Mouse (Mus musculus) heart, postnatal 25 days (tissue): ENCODE results near the gene Ghrh. TPM values are rescaled to one million over a fixed set of nuclear protein-coding genes. Genes with fewer than 3 reads are reported as not detected.

Source experiments
- DNase-seq: peaks from one replicate; pipeline ENCODE4 v3.0.0; 2022; ENCODE audit warnings: low spot score
- intact Hi-C: fragments of 180-260 bp; cut with DNase I; formaldehyde crosslinking; loops from one replicate; pipeline ENCODE4 v1.15.1; 2025
- total RNA-seq, 2 experiments: library from RNA; stranded (reverse); gene quantifications; 2 replicates each; pipeline ENCODE4 v1.2.3; 2021

The Ghrh gene
- total RNA-seq, 2 experiments from 2014 or later = not detected

- intact Hi-C loops = no loop called here
- DNase-seq = no peak
These were observed 36.2 kb downstream of the Ghrh start for GRCm38 (mm10) chr2:157310963-157311637.

DNA sequence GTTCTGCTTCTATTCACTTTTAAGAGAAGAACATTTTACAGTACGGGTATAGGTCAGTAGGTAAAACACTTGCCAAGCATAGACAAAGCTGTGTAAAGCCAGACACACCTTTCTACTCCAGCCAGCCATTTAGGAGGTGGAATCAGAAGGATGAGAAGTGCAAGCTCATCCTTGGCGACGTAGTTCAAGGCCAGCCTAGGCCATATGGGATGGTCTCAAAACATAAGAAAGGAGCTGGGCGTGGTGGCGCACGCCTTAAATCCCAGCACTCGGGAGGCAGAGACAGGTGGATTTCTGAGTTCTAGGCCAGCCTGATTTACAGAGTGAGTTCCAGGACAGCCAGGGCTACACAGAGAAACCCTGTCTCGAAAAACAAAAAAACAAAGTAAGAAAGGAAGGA, 37.7 kb downstream of the Ghrh start:
- DNase-seq = no peak
- intact Hi-C loops = no loop called here

DNA sequence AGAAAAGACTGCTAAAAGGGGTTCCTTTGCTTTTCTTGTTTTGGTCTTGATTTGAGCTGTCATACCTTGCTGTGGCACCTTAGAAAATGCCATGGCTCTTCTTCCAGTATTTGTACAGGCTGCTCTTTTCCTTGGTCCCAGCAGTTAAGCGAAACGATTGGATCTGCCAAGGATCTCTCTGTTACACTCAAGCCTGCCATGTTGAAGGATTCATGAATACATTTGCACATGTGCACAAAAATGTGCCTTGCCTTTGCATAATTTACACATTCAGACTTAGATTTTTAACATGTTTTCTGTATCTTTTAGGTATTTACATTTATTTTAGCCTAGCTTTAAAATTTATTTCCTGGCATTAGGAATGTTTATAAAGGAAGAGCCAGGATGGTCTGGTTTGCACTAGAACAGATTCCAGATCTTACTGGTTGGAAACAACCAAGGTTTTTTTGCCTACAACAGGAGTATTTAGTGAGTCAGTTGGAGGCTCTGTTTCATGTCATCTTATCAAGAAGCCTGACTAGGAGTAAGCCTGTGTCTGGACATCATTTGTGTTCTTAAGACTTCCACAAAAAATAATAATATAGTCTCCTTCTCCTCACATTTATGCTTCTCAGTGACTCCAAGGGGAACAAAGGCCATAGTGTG, 38.9 kb downstream of the Ghrh start:
- intact Hi-C loops = no loop called here
- DNase-seq = no peak

DNA sequence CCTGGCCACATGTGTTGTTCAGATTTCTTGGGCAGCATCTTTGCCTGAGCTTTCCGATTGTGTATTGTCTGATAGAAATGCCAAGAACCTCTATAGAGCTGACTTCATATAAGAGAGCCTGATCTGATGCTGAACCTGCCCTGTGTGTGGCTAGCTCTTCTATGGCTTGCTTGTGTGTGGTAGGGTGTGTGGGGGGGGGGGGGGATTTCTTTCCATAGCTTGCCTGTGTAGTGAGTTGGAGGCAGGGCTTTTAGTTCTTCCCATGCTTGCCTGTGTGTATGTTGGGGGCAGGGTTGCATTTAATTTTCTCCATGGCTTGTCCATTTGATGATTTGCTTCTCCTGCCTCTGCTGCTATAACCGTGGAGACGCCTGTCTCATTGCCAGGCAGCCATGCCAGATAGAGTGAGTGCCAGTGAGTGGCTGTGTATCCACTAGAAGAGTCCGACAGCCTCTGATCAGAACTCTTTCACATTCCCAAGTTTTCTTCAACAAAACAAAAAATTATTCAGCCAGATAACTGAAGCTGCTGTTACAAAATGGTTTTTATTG, 39.5 kb downstream of the Ghrh start:
- no peak for DNase-seq
- intact Hi-C loops = no loop called here

- DNase-seq = no peak
- intact Hi-C loops = no loop called here
These were observed 40.9 kb downstream of the Ghrh start for GRCm38 (mm10) chr2:157306091-157307032.

DNA sequence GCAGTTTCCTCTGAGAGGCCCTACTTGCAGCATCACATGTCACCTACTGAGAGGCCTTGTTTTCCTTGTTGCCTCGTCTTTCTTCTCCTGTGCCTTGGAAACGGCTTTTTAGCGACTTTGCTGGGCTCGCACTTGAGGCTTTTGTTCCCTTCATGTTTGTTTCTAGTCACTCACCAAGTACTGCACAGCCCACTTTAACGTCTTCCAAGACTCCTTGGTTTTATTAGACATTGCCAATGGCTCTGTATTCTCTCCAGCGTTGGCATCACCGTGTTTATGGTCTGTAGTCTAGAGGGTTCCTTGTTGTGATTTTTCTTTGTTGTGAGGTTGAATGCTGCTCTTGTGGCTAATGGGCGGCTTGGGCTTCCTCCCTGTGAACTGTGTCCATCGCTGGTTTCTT, 44.2 kb downstream of the Ghrh start:
- intact Hi-C loops = no loop called here
- DNase-seq = no peak

DNA sequence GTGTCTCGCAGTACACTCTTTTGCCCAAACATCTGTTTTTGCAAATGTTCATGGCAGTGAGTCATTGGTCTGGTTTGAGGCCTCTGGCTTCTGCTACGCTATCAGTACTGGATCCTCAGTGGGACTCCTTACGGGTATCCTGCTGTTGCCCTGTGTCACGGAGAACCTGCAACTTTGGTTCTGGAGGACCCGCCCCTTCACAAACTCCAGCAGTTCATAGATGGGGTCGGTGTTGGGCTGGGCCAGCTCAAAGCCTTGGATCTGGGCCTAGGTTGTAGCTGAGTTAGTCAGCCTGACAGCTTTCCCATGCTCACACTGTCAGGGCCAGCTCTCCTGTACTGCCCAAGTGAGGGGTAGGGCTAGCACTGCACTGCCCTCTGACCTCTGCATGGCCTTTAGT, 47.3 kb downstream of the Ghrh start:
- no peak for DNase-seq
- intact Hi-C loops = no loop called here

DNA sequence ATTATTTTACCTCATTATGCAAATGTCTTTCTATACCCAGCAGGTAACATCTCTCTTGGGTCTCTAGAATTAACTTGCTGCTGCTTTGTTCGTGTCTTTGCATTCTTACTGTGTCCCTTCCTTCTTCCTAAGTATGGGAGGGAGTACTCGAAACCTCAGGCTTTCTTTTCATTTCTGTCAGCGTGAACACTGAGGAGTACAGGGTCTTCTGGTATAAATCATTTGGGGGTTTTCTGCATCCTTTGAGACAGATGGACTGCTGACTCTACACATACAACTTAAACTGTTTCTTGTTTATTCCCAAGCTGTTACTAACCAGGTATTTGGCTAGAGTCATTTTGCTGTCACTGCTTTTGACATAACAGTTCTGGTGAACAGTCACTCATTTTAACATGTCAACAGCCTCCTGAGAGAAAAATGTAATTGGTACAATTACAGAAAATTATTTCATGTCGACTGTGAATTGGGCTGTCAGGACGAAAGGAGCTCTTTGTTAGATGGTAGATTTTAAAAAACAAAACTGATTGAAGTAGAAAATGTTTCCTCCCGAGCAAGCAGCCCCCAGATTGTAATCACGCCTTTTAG, 51.1 kb downstream of the Ghrh start:
- intact Hi-C loops = no loop called here
- no peak for DNase-seq

DNA sequence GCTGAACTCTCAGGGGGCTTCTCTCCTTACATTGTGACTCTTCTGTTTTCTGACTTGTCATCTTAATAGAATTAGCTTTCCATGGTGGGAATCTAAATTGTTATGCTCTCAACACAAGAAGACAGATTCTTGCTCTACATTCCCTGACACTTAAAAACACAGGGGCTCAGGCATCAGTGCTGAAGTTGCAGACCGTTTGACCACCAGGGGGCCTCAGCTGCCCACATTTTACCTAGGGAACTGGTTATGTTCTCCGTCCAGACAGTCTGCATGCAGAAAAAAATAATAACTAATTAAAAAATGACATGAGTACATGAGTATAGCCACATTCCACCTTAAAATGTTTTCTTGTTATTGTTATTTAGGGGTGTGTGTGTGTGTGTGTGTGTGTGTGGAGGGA, 55.2 kb downstream of the Ghrh start:
- peak; percentile 19 for DNase-seq
- intact Hi-C loops = loop anchor here (2.0 kb wide), 1 partner anchor 167 kb away; no protein-coding TSS in a partner anchor

DNA sequence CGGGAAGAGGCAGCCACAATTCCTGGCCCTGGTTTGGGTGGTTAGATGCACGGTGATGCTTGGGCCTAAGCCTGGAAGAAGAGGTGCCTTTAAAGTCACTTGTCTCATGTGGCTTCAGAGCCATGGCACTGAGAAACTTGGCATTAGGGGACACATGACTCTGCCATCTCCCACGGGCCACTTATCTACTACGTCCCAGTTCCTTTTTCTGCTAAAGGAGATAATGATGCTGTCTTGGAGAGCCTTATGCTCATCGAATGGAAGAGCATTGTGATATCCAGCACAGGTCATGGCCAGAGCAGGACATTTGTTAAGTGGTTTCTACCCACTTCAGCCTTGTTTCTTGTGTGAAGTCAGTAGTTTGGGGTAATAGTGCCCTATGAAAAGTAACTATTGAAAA, 58.3 kb downstream of the Ghrh start:
- no peak for DNase-seq
- intact Hi-C loops = no loop called here

DNA sequence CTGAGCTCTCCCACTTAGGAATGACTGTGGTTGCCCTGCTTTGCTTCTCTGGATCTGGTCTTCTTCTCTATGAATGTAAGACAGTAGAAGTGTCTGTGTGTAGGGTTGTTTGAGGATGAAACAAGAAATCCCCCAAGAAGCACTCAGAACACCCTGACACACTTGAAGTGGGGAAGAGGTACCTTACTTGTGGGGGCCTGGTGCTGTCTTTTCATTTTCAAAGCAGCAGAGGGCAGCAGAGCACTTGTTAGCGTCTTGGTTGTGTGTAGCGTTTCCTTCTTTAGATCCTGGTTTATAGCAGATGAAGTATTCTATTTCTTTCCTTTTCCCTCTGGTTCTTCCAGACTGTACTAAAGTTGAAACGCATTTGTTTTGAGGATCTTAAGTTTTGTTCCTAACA, 59.8 kb downstream of the Ghrh start:
- no peak for DNase-seq
- intact Hi-C loops = no loop called here

GRCm38 (mm10) chr2:157283321-157283720, 64.0 kb downstream of the Ghrh start:
- intact Hi-C loops = no loop called here

More at GRCm38 (mm10) chr2:157283321-157283720, 64.0 kb downstream of the Ghrh start:
- DNase-seq = no peak

Other genes with a start within 250 kb of the Ghrh start
- gene Samhd1, start 212.2 kb downstream of the Ghrh start, total RNA-seq = 10 to 100 TPM; 21.6 to 22.4 TPM
- gene Rbl1, start 143.0 kb downstream of the Ghrh start, total RNA-seq = 1 to 10 TPM; 2.3 to 2.5 TPM
- gene Rpn2, start 68.5 kb downstream of the Ghrh start, total RNA-seq = 10 to 100 TPM; 85.1 to 94.2 TPM
- gene Mroh8, start 68.0 kb downstream of the Ghrh start, total RNA-seq = not detected
- 10 to 100 TPM; 20.1 to 20.3 TPM for gene Manbal, start 20.1 kb upstream of the Ghrh start, total RNA-seq
- gene Src, start 70.9 kb upstream of the Ghrh start, total RNA-seq = 1 to 10 TPM; 2.9 to 5.1 TPM
- 1 to 10 TPM in 1 of 2 experiments, under 1 TPM in 1; 0.29 to 1.4 TPM for gene Nnat, start 212.6 kb upstream of the Ghrh start, total RNA-seq
- 10 to 100 TPM; 51.8 to 54.9 TPM for gene Blcap, start 223.8 kb upstream of the Ghrh start, total RNA-seq